Mouse (Mus musculus): ENCODE measurements around the gene Pom121. TPM values are rescaled to one million over a fixed set of nuclear protein-coding genes. Genes with fewer than 3 reads are reported as not detected.

The Pom121 gene
- polyA plus RNA-seq, 2 experiments from 2014 or later, result 10.8 to 17.4 TPM

GRCm38 (mm10) chr5:135368312-135368711, 26.0 kb downstream of the Pom121 start:
- no peak for ATAC-seq

DNA sequence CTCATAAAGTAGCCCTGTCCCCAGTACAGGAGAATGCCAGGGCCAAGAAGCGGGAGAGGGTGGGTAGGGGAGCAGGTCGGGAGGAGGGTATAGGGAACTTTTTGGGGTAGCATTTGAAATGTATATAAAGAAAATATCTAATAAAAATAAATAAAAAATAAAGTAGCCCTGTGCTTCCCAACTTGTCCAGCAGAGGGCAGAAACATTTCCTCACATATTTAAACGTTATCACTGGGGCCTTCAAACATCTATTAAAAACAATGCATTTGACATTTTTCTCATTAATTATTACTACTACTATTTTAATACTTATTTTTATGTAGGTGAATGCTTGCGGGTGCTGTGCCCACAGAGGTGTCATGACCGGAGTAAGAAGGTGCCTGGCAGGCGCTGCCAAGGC, 26.5 kb downstream of the Pom121 start:
- ATAC-seq, result no peak

- no peak for ATAC-seq
These were observed 30.8 kb downstream of the Pom121 start for GRCm38 (mm10) chr5:135363540-135363939.

- ATAC-seq, result no peak
These were observed 31.8 kb downstream of the Pom121 start for GRCm38 (mm10) chr5:135362572-135362971.

GRCm38 (mm10) chr5:135359772-135360171, 34.6 kb downstream of the Pom121 start:
- ATAC-seq, result no peak

DNA sequence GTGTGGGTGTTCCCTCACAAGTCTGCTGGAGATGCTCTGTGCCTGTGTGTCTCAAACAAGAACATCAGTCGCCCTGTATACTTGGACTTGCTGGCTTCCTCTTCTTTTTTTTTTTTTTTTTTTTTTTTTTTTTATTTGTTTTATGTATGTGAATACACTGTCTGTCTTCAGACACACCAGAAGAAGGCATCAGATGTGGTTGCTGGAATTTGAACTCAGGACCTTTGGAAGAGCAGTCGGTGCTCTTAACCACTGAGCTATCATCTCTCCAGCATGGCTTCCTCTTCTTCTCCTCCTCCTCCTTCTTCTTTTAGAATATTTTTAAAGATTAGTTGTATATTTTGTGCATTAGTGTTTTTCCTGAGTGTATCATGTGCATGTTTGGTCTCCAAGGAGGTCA, 36.8 kb downstream of the Pom121 start:
- ATAC-seq, result no peak

DNA sequence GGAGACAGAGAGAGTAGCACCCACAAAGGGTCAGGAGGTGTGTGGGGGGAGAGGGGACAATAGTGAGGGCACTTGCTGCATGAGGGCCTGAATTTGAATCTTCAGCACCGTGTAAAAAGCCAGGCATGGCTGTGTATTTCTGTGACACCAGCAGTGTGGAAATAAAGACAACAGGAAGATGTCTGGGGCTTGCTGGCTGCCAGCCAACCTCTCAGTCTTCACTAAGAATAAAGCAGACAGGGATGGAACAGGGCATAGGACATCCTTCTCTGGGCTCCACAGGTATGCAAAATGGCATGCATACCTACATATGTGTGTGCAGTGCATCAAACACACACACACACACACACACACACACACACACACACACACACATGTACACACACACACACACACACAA, 38.3 kb downstream of the Pom121 start:
- no peak for ATAC-seq

DNA sequence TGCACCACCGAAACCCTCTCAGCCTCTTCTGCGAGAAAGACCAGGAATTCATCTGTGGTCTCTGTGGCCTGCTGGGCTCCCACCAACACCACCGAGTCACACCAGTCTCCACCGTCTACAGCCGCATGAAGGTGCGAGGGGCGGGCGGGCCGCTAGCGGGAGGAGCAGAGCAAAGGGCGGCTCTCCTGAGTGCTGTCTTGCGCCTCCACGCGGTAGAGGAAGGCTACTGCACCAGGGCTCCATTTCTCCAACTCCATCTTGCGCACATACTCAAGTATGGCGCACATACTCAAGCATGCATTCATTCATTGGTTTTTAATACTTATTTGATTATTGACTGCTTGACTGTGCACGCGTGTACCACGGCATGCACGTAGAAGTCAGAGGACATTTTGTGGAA, 40.8 kb downstream of the Pom121 start:
- ATAC-seq, result no peak

DNA sequence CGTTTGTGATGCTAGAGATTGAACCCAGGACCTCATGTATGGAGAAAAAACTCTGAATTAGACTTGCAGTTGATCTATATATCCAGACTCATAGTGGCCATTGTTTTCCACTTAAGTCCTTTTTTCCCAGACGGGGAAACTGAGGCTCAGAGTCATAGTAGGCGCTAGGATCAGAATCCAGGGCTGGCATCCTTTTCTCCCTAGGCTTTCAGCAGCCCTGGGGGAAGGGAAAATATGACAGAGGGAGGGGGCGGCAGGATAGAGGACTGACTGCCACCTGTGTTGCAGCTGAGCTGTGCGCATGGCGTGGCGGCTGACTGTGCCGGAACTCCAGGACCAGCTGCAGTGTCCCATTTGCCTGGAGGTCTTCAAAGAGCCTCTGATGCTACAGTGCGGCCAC, 41.4 kb downstream of the Pom121 start, which contains the start of gene Trim50:
Trim50 (plus strand) TSS at position 301 of the 400 bp plus-strand sequence.
- no peak for ATAC-seq

- ATAC-seq, result no peak
These were observed 42.7 kb downstream of the Pom121 start for GRCm38 (mm10) chr5:135351606-135352005.

GRCm38 (mm10) chr5:135349862-135350261, 44.5 kb downstream of the Pom121 start, which contains the start of gene Fkbp6:
Gene Fkbp6 (minus strand): TSS chr5:135350044.
- no peak for ATAC-seq

DNA sequence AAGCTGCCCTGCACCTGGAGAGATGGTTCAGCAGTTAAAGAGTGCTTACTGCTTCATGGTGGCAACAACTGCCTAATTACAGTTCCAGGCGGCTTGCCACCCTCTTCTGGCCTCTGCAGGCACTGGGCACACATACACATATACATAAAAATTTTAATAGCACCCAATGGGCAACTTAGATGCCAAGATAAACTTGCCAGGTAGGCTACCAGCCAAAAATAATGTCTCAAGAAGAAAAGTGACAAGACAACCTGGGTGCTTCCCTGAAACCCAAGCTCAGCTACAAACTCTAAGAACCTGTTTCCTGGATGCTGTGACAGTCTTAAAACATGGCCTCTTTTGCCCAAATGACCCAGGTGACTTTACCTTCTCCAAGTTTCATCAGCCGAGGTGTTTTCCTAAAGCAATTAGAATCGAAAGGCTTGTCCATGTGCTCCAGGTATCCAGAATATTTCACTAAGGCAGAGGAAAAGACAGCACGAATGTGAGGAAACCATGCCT, 46.8 kb downstream of the Pom121 start:
- ATAC-seq, result no peak

DNA sequence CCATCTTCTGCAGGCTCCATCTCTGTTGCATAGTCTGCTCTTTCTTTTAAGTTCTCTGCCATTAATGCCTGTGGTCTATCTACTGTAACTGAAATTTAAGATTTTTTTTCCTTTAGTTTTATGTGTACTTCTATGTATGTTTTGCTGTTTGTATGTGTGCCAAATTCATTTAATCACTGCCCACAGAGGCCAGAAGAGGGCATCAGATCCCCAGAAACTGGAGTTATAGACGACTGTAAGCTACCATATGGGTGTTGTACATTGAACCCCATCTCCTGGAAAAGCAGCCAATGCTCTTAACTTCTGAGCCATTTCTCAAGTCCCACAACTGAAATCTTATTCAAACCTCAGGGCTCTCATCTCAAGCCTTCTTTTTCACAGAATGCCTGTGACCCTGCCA, 47.9 kb downstream of the Pom121 start:
- no peak for ATAC-seq

DNA sequence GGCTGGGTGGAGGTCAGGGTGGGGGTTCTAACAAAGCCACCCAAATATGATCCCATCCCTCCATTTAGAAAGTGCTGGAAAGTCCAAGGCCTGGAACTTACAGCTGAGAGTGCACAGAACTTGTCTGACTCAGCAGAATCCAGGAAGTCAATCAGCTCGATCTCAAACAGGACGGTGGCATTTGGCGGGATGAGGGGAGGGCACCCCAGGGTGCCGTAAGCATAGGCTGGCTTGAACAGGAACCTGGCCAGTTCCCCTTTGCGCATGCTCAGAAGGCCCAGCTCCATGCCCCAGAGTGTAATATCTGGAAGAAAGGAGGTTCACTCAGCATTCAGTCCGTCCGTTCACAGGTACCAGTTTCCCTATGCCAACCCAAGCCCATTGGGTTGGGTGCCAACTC, 48.4 kb downstream of the Pom121 start:
- ATAC-seq, result no peak

- no peak for ATAC-seq
These were observed 56.8 kb downstream of the Pom121 start for GRCm38 (mm10) chr5:135337575-135337974.

DNA sequence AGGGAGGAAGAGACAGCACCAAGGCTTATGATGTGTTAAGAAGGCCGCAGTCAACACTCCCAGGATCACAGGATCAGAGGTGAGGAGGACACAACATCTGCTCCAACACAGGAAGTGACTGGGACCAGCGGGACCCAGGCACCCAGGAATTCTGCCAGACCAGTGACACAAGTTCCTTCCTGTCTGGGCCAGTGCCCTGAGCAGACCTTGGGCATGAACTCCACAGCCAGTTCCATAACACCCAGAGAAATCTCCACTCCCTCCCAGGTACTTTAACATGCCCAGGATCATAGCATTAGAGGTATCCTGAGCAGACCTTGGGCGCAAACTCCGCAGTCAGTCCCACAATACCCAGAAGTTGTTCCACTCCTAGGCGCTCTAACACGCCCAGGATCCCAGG, 63.2 kb downstream of the Pom121 start:
- ATAC-seq, result no peak

GRCm38 (mm10) chr5:135330201-135330600, 64.1 kb downstream of the Pom121 start:
- no peak for ATAC-seq

DNA sequence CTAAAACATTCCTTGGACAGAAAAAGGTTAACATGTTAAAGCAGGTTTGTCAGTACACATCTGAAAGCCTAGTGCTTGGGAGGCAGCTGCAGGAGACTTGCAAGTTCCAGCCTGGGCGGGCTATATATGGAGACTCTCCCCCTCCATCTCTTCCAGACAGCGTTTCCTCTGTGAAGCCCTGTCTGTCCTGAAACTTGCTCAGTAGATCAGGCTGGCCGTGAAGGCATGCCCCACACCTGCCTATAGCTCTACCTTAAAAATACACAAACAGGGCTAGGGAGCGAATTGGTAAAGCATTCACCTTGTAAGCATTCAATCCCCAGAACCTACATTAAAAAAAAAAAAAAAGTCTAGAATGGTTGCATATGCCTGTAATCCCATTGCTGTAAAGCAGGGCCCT, 64.9 kb downstream of the Pom121 start:
- ATAC-seq, result no peak

Other genes with a start within 250 kb of the Pom121 start
- 1 to 10 TPM; 5.2 to 5.4 TPM for gene Tbl2, start 244.9 kb downstream of the Pom121 start, polyA plus RNA-seq (2017; shearing (Covaris generic))
- 10 to 100 TPM; 41.8 to 53.6 TPM for gene Bcl7b, start 226.3 kb downstream of the Pom121 start, polyA plus RNA-seq (2017; shearing (Covaris generic))
- gene Baz1b, start 207.3 kb downstream of the Pom121 start, polyA plus RNA-seq (2017; shearing (Covaris generic)), result 10 to 100 TPM; 20.8 to 23.9 TPM
- gene Fzd9, start 143.3 kb downstream of the Pom121 start, polyA plus RNA-seq (2017; shearing (Covaris generic)), result not detected
- not detected for gene Fkbp6, start 44.5 kb downstream of the Pom121 start, polyA plus RNA-seq (2017; shearing (Covaris generic))
- under 1 TPM in 1 of 2 experiments, not detected in 1; 0.22 TPM for gene Trim50, start 41.3 kb downstream of the Pom121 start, polyA plus RNA-seq (2017; shearing (Covaris generic))
- gene Nsun5, start 24.6 kb downstream of the Pom121 start, polyA plus RNA-seq (2017; shearing (Covaris generic)), result 10 to 100 TPM; 19.9 to 22.0 TPM
- gene Hip1, start 150.6 kb upstream of the Pom121 start, polyA plus RNA-seq (2017; shearing (Covaris generic)), result 1 to 10 TPM; 8.6 to 8.7 TPM
- gene Ccl26, start 169.0 kb upstream of the Pom121 start, polyA plus RNA-seq (2017; shearing (Covaris generic)), result not detected
- not detected for gene Ccl24, start 178.5 kb upstream of the Pom121 start, polyA plus RNA-seq (2017; shearing (Covaris generic))
- gene Rhbdd2, start 238.1 kb upstream of the Pom121 start, polyA plus RNA-seq (2017; shearing (Covaris generic)), result 10 to 100 TPM; 17.1 to 21.6 TPM

Data from activated CD4-positive, CD25-positive, alpha-beta regulatory T cell, adult 4 months (primary cell).